Mouse (Mus musculus): ENCODE data around the gene Eif4a1.
"Not testable (repeated sequence)": the region's sequence is repeated elsewhere in the genome, so short reads cannot be mapped to it uniquely, and the experiment has no call there.

The Eif4a1 gene

DNA sequence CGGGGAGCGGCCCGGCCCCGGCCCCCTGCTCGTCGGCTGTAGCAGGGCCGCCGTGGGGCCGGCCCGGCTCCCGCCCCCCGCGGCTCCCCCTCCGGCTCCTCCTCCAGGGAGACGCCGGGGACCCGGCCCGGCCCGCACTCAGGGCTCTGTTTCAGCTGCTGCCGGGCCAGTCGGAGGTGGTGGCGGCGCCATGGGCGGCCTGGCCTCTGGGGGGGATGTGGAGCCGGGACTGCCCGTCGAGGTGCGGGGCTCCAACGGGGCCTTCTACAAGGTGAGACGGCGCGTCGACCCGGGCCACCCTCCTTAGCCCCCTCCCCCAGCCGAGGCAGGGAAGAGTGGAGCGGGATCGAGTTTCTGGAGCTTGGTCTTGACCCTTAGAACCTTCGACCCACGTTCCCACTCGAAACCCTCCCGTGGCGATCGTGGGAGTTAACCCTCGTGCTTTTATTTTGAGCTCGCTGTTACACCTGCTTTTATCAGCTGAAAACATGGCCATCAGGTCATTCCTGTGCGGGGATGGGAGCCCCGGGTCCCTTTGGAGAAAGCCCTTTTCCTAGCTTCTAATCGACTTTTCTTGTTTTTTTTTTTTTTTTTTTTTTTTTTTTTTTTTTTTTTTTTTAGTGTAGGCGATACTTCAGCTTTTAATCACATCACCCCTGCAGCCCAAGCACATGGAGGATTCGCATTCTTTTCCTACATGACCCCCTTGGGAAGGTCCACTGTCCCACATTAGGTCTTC, 38.9 kb downstream of the Eif4a1 start:
- in situ Hi-C loops (cut with MboI): no loop called here

- in situ Hi-C loops (cut with MboI): no loop called here
Measured at GRCm38 (mm10) chr11:69632284-69633089, 39.7 kb downstream of the Eif4a1 start, which contains the start of gene Fxr2. Gene Fxr2 (plus strand): TSS chr11:69632990.

DNA sequence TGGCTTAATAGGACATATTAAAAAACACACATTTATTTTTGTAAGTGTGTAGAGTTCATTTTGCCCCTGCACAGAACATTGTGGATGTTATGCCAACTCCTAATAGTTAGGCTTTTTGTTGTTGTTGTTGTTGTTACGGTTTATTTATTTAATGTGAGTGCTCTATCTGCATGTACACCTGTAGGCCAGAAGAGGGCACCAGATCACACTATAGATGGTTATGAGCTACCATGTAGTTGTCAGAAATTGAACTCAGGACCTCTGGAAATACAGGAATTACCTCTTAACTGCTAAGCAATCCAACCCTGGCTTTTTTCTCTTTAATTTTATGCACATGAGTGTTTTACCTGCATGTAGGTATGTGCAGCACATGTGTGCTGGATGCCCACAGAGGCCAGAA, 42.4 kb downstream of the Eif4a1 start:
- in situ Hi-C loops (cut with MboI): no loop called here

DNA sequence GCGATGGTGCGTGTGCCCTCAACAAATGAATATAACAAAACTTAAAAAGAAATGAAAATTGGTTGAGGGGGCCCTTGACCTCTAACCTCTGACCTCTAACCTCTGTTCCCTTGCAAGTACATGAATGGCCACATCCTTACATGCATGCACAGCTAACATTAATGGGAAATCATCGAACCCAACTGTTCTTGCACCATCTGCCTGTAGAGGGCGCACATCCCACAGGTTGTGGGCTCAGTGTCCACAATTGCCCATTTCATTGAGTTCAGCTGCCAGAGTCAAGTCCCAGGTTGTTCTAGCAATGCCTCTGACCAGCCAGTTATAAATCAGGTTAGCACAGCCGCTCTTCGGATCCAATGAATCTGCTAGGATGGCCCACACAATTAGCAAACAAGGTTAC, 43.9 kb downstream of the Eif4a1 start:
- in situ Hi-C loops (cut with MboI): no loop called here

- in situ Hi-C loops (cut with MboI): not testable (repeated sequence)
Measured at GRCm38 (mm10) chr11:69624339-69624738, 47.9 kb downstream of the Eif4a1 start.

- in situ Hi-C loops (cut with MboI): no loop called here
Measured at GRCm38 (mm10) chr11:69623006-69623405, 49.2 kb downstream of the Eif4a1 start.

GRCm38 (mm10) chr11:69622406-69622805, 49.8 kb downstream of the Eif4a1 start:
- in situ Hi-C loops (cut with MboI): no loop called here

- in situ Hi-C loops (cut with MboI): no loop called here
Measured at GRCm38 (mm10) chr11:69621571-69622268, 50.5 kb downstream of the Eif4a1 start, which contains the start of gene Sat2. Gene Sat2 (plus strand): TSS chr11:69622024.

GRCm38 (mm10) chr11:69620394-69621081, 51.7 kb downstream of the Eif4a1 start:
- in situ Hi-C loops (cut with MboI): no loop called here

GRCm38 (mm10) chr11:69617805-69618204, 54.4 kb downstream of the Eif4a1 start, which contains the start of gene Shbg:
Gene Shbg (minus strand): TSS chr11:69617905.
- in situ Hi-C loops (cut with MboI): no loop called here

All from mature B cell (primary cell).